Mouse (Mus musculus): Measurements from ENCODE around the gene P2ry13.

- TF ChIP-seq POLR2A (IDR thresholded peaks at IDR 0.05; ENCODE audit: insufficient read depth, low read depth, low read length) = no peak
- no peak for TF ChIP-seq CTCF (IDR thresholded peaks at IDR 0.05)
Measured at GRCm38 (mm10) chr3:59227696-59228095, 17.0 kb upstream of the P2ry13 start.

Data from heart, adult 2 months (tissue).